In genomic region chr1:152010251-152010980, GRCm38 (mm10) we compare ENCODE assay signal across 28 mouse cellular contexts.
A peak's percentile ranks its signal among the peaks of the same experiment; 100 is the strongest.
DNase-seq lines count a peak whose midpoint lies in the region; ATAC-seq and TF ChIP-seq lines count a peak whose summit lies in the region.
"Had no signal": no experiment of that assay in that cellular context is flagged by ENCODE, and none has a peak within 500 bp of the region (broad histone marks: within the 10 kb centered on the region; RNA-seq: fewer than 3 reads in every experiment).

No protein-coding gene starts in this region.

- H3K4me2 ChIP-seq in forebrain, embryonic 13.5 days: no peak overlapping the region
- H3K4me2 ChIP-seq: embryonic facial prominence, embryonic 13.5 days; hindbrain, embryonic 14.5 days; limb, embryonic 13.5 days; liver, embryonic 12.5 days; midbrain, embryonic 12.5 days; neural tube, embryonic 13.5 days had no signal

- H3K4me1 ChIP-seq in heart, adult 2 months (ENCODE audit: control insufficient read depth, insufficient read depth, low read length): peaks cover 4% of the 10 kb centered on the region
- peaks cover 19% of the 10 kb centered on the region for H3K4me1 ChIP-seq in forebrain, embryonic 13.5 days

- no peaks in the 10 kb centered on the region for H3K27me3 ChIP-seq in heart, adult 2 months (ENCODE audit: control insufficient read depth, insufficient read depth, low read length)
- H3K27me3 ChIP-seq in forebrain, embryonic 13.5 days: no peaks in the 10 kb centered on the region
- H3K27me3 ChIP-seq: embryonic facial prominence, embryonic 13.5 days; liver, embryonic 12.5 days; midbrain, embryonic 12.5 days; neural tube, embryonic 13.5 days had no signal

- DNase-seq in heart, adult 11 months: peak; percentile 64
- no peak for DNase-seq in heart, adult 2 months
- peak; percentile 79 for DNase-seq in CD4-positive, CD25-positive, alpha-beta regulatory T cell, adult 2 months (ENCODE audit: low read depth, low spot score)
- DNase-seq in brain, adult 2 months (ENCODE audit: low read depth, low spot score): peak; percentile 50
- peak; percentile 78 to 82 for DNase-seq in natural killer cell, adult 2 months (ENCODE audit: low spot score in 2 of 2)
- no peak for DNase-seq in ovary, postnatal 36 days (ENCODE audit: low spot score)
- DNase-seq: adrenal gland, postnatal 36 days; cerebellum, adult 11-12 months; cerebellum, postnatal 14 days; gastrocnemius, postnatal 14 days; heart, adult 18-20 months; kidney, postnatal 36 days; layer of hippocampus, postnatal 36 days; lung, adult 18-20 months; lung, postnatal 14 days; right cerebral cortex, adult 18-20 months; right cerebral cortex, postnatal 4 days; thymus, adult 2 months; thymus, postnatal 4 days had no signal

- no peak for TF ChIP-seq CTCF in heart, adult 2 months (IDR thresholded peaks at IDR 0.05)

- H3K4me3 ChIP-seq in heart, adult 2 months: no peak overlapping the region
- no peak overlapping the region for H3K4me3 ChIP-seq in forebrain, embryonic 13.5 days
- H3K4me3 ChIP-seq: embryonic facial prominence, embryonic 13.5 days; limb, embryonic 13.5 days; liver, embryonic 12.5 days; midbrain, embryonic 12.5 days; neural tube, embryonic 13.5 days had no signal

- TF ChIP-seq EP300 in heart, adult 2 months (IDR thresholded peaks at IDR 0.05; ENCODE audit: insufficient read depth, low read depth, low read length): no peak

- H3K27ac ChIP-seq in heart, adult 2 months: no peak overlapping the region
- no peak overlapping the region for H3K27ac ChIP-seq in forebrain, embryonic 13.5 days
- H3K27ac ChIP-seq: embryonic facial prominence, embryonic 13.5 days; hindbrain, embryonic 14.5 days; limb, embryonic 13.5 days; liver, embryonic 12.5 days; midbrain, embryonic 12.5 days; neural tube, embryonic 13.5 days had no signal

- WGBS in heart, adult 2 months: 94% methylated on average over 13 of the region's 13 CpGs
- WGBS in forebrain, embryonic 13.5 days: 78% methylated on average over 13 of the region's 13 CpGs

- no peaks in the 10 kb centered on the region for H3K36me3 ChIP-seq in heart, adult 2 months (ENCODE audit: control insufficient read depth, insufficient read depth, low read length)
- H3K36me3 ChIP-seq in forebrain, embryonic 13.5 days (ENCODE audit: poor library complexity, severe bottlenecking): no peaks in the 10 kb centered on the region
- H3K36me3 ChIP-seq: liver, embryonic 12.5 days; midbrain, embryonic 12.5 days had no signal

- H3K9me3 ChIP-seq in forebrain, embryonic 13.5 days (replicated peaks): no peaks in the 10 kb centered on the region
- H3K9me3 ChIP-seq: embryonic facial prominence, embryonic 13.5 days; limb, embryonic 13.5 days; liver, embryonic 12.5 days; midbrain, embryonic 12.5 days; neural tube, embryonic 13.5 days had no signal

- H3K79me2 ChIP-seq in heart, adult 2 months (replicated peaks; ENCODE audit: control insufficient read depth, insufficient read depth, low read length): peaks cover 6% of the 10 kb centered on the region

- no peak for ATAC-seq in forebrain, embryonic 13.5 days
- ATAC-seq: forebrain, embryonic 14.5 days; intestine, postnatal 0 days; liver, embryonic 12.5 days had no signal

- intact Hi-C loops in heart, adult 2 months (cut with DNase I): no loop called here

- no peak overlapping the region for H3K9ac ChIP-seq in heart, adult 2 months (ENCODE audit: low read depth, low read length)
- no peak overlapping the region for H3K9ac ChIP-seq in forebrain, embryonic 13.5 days
- H3K9ac ChIP-seq: embryonic facial prominence, embryonic 13.5 days; hindbrain, embryonic 14.5 days; limb, embryonic 13.5 days; liver, embryonic 12.5 days; midbrain, embryonic 12.5 days; neural tube, embryonic 13.5 days had no signal

- TF ChIP-seq POLR2A in heart, adult 2 months (IDR thresholded peaks at IDR 0.05; ENCODE audit: insufficient read depth, low read depth, low read length): no peak

Comparison
In these comparisons a context has a peak if more than half of its experiments do, and no peak if none do; other contexts are left out.
1. DNase-seq: peak in heart, adult 11 months (single experiment), CD4-positive, CD25-positive, alpha-beta regulatory T cell, adult 2 months (single experiment), brain, adult 2 months (single experiment) and natural killer cell, adult 2 months (2 of 2); none in heart, adult 2 months (0 of 2) and ovary, postnatal 36 days (single experiment).